Mouse (Mus musculus): Measurements from ENCODE around the gene Nrgn. TPM values are rescaled to one million over a fixed set of nuclear protein-coding genes. Genes with fewer than 3 reads are reported as not detected.

The Nrgn gene
- polyA plus RNA-seq, 1 experiment, result 35.3 TPM

GRCm38 (mm10) chr9:37496325-37496724, 56.4 kb downstream of the Nrgn start:
- no peak for TF ChIP-seq CTCF (IDR thresholded peaks at IDR 0.05; ENCODE audit: extremely low read depth, insufficient read depth, insufficient read length, insufficient replicate concordance)
- no peak for TF ChIP-seq POLR2A (IDR thresholded peaks at IDR 0.05; ENCODE audit: low read depth, low read length)
- Histone ChIP-seq H3K4me1 (ENCODE audit: control insufficient read depth, insufficient read depth, insufficient read length) (no peaks in the 10 kb centered on the region), H3K27ac (ENCODE audit: insufficient read depth, low read length) (no peak overlapping the region), H3K36me3 (ENCODE audit: control insufficient read depth, insufficient read depth, low read length) (no peaks in the 10 kb centered on the region), H3K4me3 (ENCODE audit: extremely low read depth, insufficient read depth, insufficient read length) (no peak overlapping the region), H3K27me3 (ENCODE audit: control insufficient read depth, insufficient read depth, low read length) (no peaks in the 10 kb centered on the region)
- DNase-seq (ENCODE audit: low read depth in 1 of 2, low spot score in 2 of 2), result no peak

- Histone ChIP-seq H3K4me1 (ENCODE audit: control insufficient read depth, insufficient read depth, insufficient read length) (no peaks in the 10 kb centered on the region), H3K4me3 (ENCODE audit: extremely low read depth, insufficient read depth, insufficient read length) (no peak overlapping the region), H3K27ac (ENCODE audit: insufficient read depth, low read length) (no peak overlapping the region), H3K36me3 (ENCODE audit: control insufficient read depth, insufficient read depth, low read length) (no peaks in the 10 kb centered on the region), H3K27me3 (ENCODE audit: control insufficient read depth, insufficient read depth, low read length) (no peaks in the 10 kb centered on the region)
- WGBS, result 91% methylated on average over 3 of the region's 3 CpGs
- DNase-seq (ENCODE audit: low read depth in 1 of 2, low spot score in 2 of 2), result no peak
- TF ChIP-seq CTCF (IDR thresholded peaks at IDR 0.05; ENCODE audit: extremely low read depth, insufficient read depth, insufficient read length, insufficient replicate concordance), result no peak
These were observed 56.9 kb downstream of the Nrgn start for GRCm38 (mm10) chr9:37495761-37496160.

Other genes starting within 250 kb of the Nrgn start
- gene Ccdc15, start 204.5 kb downstream of the Nrgn start, polyA plus RNA-seq (2012; rRNA removed), result 1.4 and 3.2 TPM in 2 replicates
- 0.04 TPM in 1 of 2 replicates, not detected in the other for gene Hepacam, start 185.6 kb downstream of the Nrgn start, polyA plus RNA-seq (2012; rRNA removed)
- gene Robo4, start 151.0 kb downstream of the Nrgn start, polyA plus RNA-seq (2012; rRNA removed), result 11.2 and 11.4 TPM in 2 replicates
- gene Robo3, start 119.7 kb downstream of the Nrgn start, polyA plus RNA-seq (2012; rRNA removed), result 0.81 and 1.0 TPM in 2 replicates
- 18.6 and 21.8 TPM in 2 replicates for gene Msantd2, start 63.6 kb downstream of the Nrgn start, polyA plus RNA-seq (2012; rRNA removed)
- 19.2 and 19.6 TPM in 2 replicates for gene Esam, start 24.8 kb downstream of the Nrgn start, polyA plus RNA-seq (2012; rRNA removed)
- 2.1 and 3.7 TPM in 2 replicates for gene Vsig2, start 13.6 kb downstream of the Nrgn start, polyA plus RNA-seq (2012; rRNA removed)
- gene Siae, start 2.8 kb upstream of the Nrgn start, polyA plus RNA-seq (2012; rRNA removed), result 3.5 and 3.8 TPM in 2 replicates
- 0.21 TPM in 1 of 2 replicates, not detected in the other for gene Spa17, start 60.8 kb upstream of the Nrgn start, polyA plus RNA-seq (2012; rRNA removed)
- 20.7 and 22.2 TPM in 2 replicates for gene Tbrg1, start 104.4 kb upstream of the Nrgn start, polyA plus RNA-seq (2012; rRNA removed)
- gene Panx3, start 116.3 kb upstream of the Nrgn start, polyA plus RNA-seq (2012; rRNA removed), result not detected in 2 replicates
- gene Olfr160, start 163.3 kb upstream of the Nrgn start, polyA plus RNA-seq (2012; rRNA removed), result not detected in 2 replicates
- not detected in 2 replicates for gene Olfr874, start 192.2 kb upstream of the Nrgn start, polyA plus RNA-seq (2012; rRNA removed)
- gene Olfr875, start 219.0 kb upstream of the Nrgn start, polyA plus RNA-seq (2012; rRNA removed), result not detected in 2 replicates

All from spleen, adult 2 months (tissue).